In genomic region chr7:77138707-77139106, GRCm38 (mm10) we compare ENCODE assay signal across 16 mouse cellular contexts.
DNase-seq lines count a peak whose midpoint lies in the region; ATAC-seq lines count a peak whose summit lies in the region.
"Had no signal": no experiment of that assay in that cellular context is flagged by ENCODE, and none has a peak within 500 bp of the region (broad histone marks: within the 10 kb centered on the region; RNA-seq: fewer than 3 reads in every experiment).

No protein-coding gene starts in this region.

- no peak for DNase-seq in frontal cortex, postnatal 10 days (ENCODE audit: low spot score in 2 of 2)
- DNase-seq: adrenal gland, adult 2 months; adrenal gland, adult 8-10 months; adrenal gland, postnatal 10 days; adrenal gland, postnatal 14 days; adrenal gland, postnatal 25 days; adrenal gland, postnatal 36 days; B cell, adult 2 months; cerebellum, adult 11 months; cerebellum, adult 11-12 months; cerebellum, adult 18-20 months; cerebellum, adult 2 months had no signal

- ATAC-seq in frontal cortex, adult (ENCODE audit: low TSS enrichment) = peak; percentile 93
- ATAC-seq: activated CD4-positive, CD25-positive, alpha-beta regulatory T cell, adult 4 months; CD4-positive, CD25-positive, alpha-beta regulatory T cell, adult 4 months; Patski had no signal
